In the genomic region with DNA sequence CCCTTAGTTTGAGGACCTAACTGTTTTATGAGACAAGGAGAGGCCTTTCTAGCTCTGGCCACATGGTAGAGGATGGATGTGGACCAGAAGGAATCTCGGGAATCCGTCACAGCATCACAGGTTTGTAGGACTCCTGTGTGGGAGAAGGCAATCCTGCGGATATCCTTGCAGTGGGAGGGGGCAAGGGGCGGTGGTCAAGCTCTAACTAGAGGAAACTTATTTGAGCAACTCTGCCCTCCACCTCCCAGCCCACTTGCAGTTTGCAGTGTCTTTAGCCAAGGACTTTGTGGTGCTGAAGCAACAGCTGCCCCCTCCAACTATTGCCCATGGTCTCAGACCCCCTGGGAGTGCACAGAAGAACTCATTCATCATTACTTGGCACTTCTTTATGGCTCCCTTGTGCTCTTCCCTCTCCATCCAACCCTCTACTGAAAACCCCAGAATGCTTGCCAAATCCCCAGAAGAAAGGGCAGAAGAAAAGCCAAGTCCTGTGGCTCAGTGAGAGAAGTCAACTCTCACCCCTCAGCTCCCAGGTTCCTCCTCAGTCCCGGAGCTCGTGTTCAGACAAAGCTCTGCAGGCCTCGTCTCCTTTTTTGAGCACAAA, we compare ENCODE assay signal across 11 mouse cellular contexts.
DNase-seq lines count a peak whose midpoint lies in the region; ATAC-seq and TF ChIP-seq lines count a peak whose summit lies in the region.
"Had no signal": no experiment of that assay in that cellular context is flagged by ENCODE, and none has a peak within 500 bp of the region (broad histone marks: within the 10 kb centered on the region; RNA-seq: fewer than 3 reads in every experiment).

No protein-coding gene starts in this region.

- no peak overlapping the region for H3K9ac ChIP-seq in forebrain, embryonic 13.5 days
- H3K9ac ChIP-seq in hindbrain, postnatal 0 days (replicated peaks; ENCODE audit: low read length) = no peak overlapping the region
- H3K9ac ChIP-seq in neural tube, embryonic 12.5 days = no peak overlapping the region
- H3K9ac ChIP-seq: heart, embryonic 15.5 days; liver, embryonic 13.5 days had no signal

- no peak overlapping the region for H3K4me2 ChIP-seq in forebrain, embryonic 13.5 days
- H3K4me2 ChIP-seq in hindbrain, postnatal 0 days (ENCODE audit: low read depth, low read length) = no peak overlapping the region
- H3K4me2 ChIP-seq in neural tube, embryonic 12.5 days (replicated peaks) = no peak overlapping the region
- H3K4me2 ChIP-seq: heart, embryonic 15.5 days; liver, embryonic 13.5 days had no signal

- ATAC-seq in forebrain, embryonic 13.5 days = no peak
- ATAC-seq in hindbrain, postnatal 0 days = peak; percentile 88
- ATAC-seq in neural tube, embryonic 12.5 days (ENCODE audit: low FRiP score, low read depth) = no peak
- no peak for ATAC-seq in activated CD4-positive, CD25-positive, alpha-beta regulatory T cell, adult 4 months
- no peak for ATAC-seq in erythroid progenitor cell, adult 5-6 weeks (replicated peaks; ENCODE audit: low FRiP score, poor library complexity, severe bottlenecking)

- DNase-seq in layer of hippocampus, adult 18-20 months (ENCODE audit: low spot score in 2 of 2) = peak; percentile 11 to 59
- DNase-seq in layer of hippocampus, adult 9-10 months (ENCODE audit: low spot score) = no peak
- peak; percentile 83 for DNase-seq in hindbrain, postnatal 0 days (ENCODE audit: low spot score)
- DNase-seq in spleen, adult 18-20 months = no peak
- DNase-seq: kidney, postnatal 10 days; liver, embryonic 13.5 days had no signal

- H3K36me3 ChIP-seq in forebrain, embryonic 13.5 days (ENCODE audit: poor library complexity, severe bottlenecking) = no peaks in the 10 kb centered on the region
- H3K36me3 ChIP-seq in hindbrain, postnatal 0 days (ENCODE audit: insufficient read depth, low read length) = no peaks in the 10 kb centered on the region
- no peaks in the 10 kb centered on the region for H3K36me3 ChIP-seq in neural tube, embryonic 12.5 days
- H3K36me3 ChIP-seq: heart, embryonic 15.5 days; liver, embryonic 13.5 days had no signal

- WGBS in forebrain, embryonic 13.5 days = 61% methylated on average over 7 of the region's 7 CpGs
- 33% methylated on average over 7 of the region's 7 CpGs for WGBS in hindbrain, postnatal 0 days
- 61% methylated on average over 7 of the region's 7 CpGs for WGBS in neural tube, embryonic 12.5 days

- TF ChIP-seq CTCF in hindbrain, postnatal 0 days (IDR thresholded peaks at IDR 0.05; ENCODE audit: low read depth) = no peak

- H3K27ac ChIP-seq in forebrain, embryonic 13.5 days = peak overlapping the region; percentile 95
- peak overlapping the region; percentile 86 for H3K27ac ChIP-seq in hindbrain, postnatal 0 days
- peak overlapping the region; percentile 60 for H3K27ac ChIP-seq in neural tube, embryonic 12.5 days
- H3K27ac ChIP-seq: heart, embryonic 15.5 days; liver, embryonic 13.5 days had no signal

- no peaks in the 10 kb centered on the region for H3K27me3 ChIP-seq in forebrain, embryonic 13.5 days
- H3K27me3 ChIP-seq in hindbrain, postnatal 0 days (ENCODE audit: insufficient read depth, low read length) = no peaks in the 10 kb centered on the region
- H3K27me3 ChIP-seq in neural tube, embryonic 12.5 days (replicated peaks) = no peaks in the 10 kb centered on the region
- H3K27me3 ChIP-seq: heart, embryonic 15.5 days; liver, embryonic 13.5 days had no signal

- H3K4me3 ChIP-seq in forebrain, embryonic 13.5 days = no peak overlapping the region
- no peak overlapping the region for H3K4me3 ChIP-seq in hindbrain, postnatal 0 days (ENCODE audit: low read length)
- no peak overlapping the region for H3K4me3 ChIP-seq in neural tube, embryonic 12.5 days
- H3K4me3 ChIP-seq: heart, embryonic 15.5 days; liver, embryonic 13.5 days had no signal

- 0 out of 2 replicates have a peak, but pooled peaks cover 3% of the 10 kb centered on the region for H3K9me3 ChIP-seq in forebrain, embryonic 13.5 days (replicated peaks)
- no peaks in the 10 kb centered on the region for H3K9me3 ChIP-seq in hindbrain, postnatal 0 days (ENCODE audit: low read length)
- no peaks in the 10 kb centered on the region; the same call in 1 of the 2 replicates for H3K9me3 ChIP-seq in neural tube, embryonic 12.5 days
- H3K9me3 ChIP-seq: heart, embryonic 15.5 days; liver, embryonic 13.5 days had no signal

- peaks cover 51% of the 10 kb centered on the region for H3K4me1 ChIP-seq in forebrain, embryonic 13.5 days
- 0 out of 2 replicates have a peak, but pooled peaks cover 16% of the 10 kb centered on the region for H3K4me1 ChIP-seq in hindbrain, postnatal 0 days (ENCODE audit: insufficient read depth, low read length)
- peaks cover 29% of the 10 kb centered on the region for H3K4me1 ChIP-seq in neural tube, embryonic 12.5 days
- H3K4me1 ChIP-seq: heart, embryonic 15.5 days; liver, embryonic 13.5 days had no signal

Comparison
In these comparisons a context has a peak if more than half of its experiments do, and no peak if none do; other contexts are left out.
1. DNase-seq: peak in layer of hippocampus, adult 18-20 months (2 of 2) and hindbrain, postnatal 0 days (single experiment); none in layer of hippocampus, adult 9-10 months (single experiment) and spleen, adult 18-20 months (0 of 2).
2. Peak in every context shown above with its lines, with median percentiles within 50 percentile points of each other: H3K27ac ChIP-seq.